Mouse (Mus musculus): Measurements from ENCODE around the gene Dnah5. TPM values are rescaled to one million over a fixed set of nuclear protein-coding genes. Genes with fewer than 3 reads are reported as not detected.
A peak's percentile ranks its signal among the peaks of the same experiment; 100 is the strongest.
"Not testable (repeated sequence)": the region's sequence is repeated elsewhere in the genome, so short reads cannot be mapped to it uniquely, and the experiment has no call there.

The Dnah5 gene
- polyA plus RNA-seq, 1 experiment from 2014 or later = 0.72 TPM

DNA sequence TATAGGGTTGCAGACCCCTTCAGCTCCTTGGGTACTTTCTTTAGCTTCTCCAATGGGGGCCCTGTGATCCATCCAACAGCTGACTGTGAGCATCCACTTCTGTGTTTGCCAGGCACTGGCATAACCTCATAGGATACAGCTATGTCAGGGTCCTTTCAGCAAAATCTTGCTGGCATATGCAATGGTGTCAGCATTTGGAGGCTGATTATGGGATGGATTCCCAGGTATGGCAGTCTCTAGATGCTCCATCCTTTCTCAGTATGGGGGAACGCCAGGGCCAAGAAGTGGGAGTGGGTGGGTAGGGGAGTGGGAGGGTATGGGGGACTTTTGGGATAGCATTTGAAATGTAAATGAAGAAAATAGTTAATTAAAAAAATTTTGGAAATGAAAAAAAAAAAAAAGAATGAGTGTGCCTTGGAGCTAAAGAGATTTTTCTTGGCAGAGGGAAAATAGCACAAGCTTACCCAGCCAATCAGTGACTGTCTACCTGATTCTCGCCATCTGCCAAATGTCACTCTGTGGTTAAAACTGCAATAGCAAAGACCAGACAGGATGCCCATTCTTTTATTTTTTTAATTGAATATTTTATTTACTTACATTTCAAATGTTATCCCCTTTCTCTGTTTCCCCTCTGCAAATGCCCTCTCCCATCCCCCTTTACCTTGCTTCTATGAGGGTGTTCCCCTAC lies 257.7 kb downstream of the Dnah5 start:
- not testable (repeated sequence) for H3K4me1 ChIP-seq (ENCODE audit: control insufficient read depth, insufficient read depth, low read length); H3K9ac ChIP-seq (ENCODE audit: low read depth, low read length); H3K27ac ChIP-seq (replicated peaks; ENCODE audit: low read depth, low read length); ATAC-seq (ENCODE audit: low read depth); H3K9me3 ChIP-seq (ENCODE audit: control insufficient read depth, low read length); H3K27me3 ChIP-seq (replicated peaks; ENCODE audit: control insufficient read depth, insufficient read depth, low read length); H3K4me2 ChIP-seq (ENCODE audit: low read depth, low read length); H3K36me3 ChIP-seq (ENCODE audit: control insufficient read depth, insufficient read depth, low read length); H3K4me3 ChIP-seq (ENCODE audit: low read depth, low read length); DNase-seq (ENCODE audit: low spot score)
- 86% methylated on average over 2 of the region's 2 CpGs for whole genome bisulfite sequencing

DNA sequence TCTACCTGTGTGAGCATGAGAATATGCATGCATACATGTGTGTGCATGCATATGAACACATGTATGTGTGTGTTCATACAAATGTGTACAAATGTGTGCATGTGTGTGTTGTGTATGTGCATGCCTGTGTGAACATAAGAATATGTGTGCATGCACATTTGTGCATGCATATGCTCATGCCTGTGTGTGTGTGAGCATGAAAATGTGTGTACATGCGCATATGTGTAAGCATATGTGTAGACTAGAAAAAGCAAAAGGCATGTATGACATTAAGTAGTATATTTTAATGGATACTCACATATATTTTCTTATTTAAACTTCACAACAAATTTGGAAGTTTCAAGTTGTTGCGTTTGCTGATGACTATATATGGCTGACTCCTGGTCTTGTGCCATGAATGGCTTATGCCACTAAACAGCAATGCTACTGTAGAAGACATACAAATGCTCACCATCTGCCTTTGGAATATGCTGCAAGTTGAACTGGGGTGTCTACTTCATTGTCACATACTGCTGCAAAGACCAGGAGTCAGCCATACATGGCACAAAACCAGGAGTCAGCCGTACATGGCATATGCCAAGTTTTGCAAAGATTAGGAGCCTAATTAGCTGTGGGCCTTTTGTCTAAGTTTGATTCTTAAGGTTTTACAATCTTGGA lies 263.2 kb downstream of the Dnah5 start:
- no peak for DNase-seq (ENCODE audit: low spot score)
- H3K9me3 ChIP-seq (ENCODE audit: control insufficient read depth, low read length) = no peaks in the 10 kb centered on the region
- no peaks in the 10 kb centered on the region for H3K27me3 ChIP-seq (replicated peaks; ENCODE audit: control insufficient read depth, insufficient read depth, low read length)
- WGBS = 88% methylated on average over 3 of the region's 3 CpGs
- ATAC-seq (ENCODE audit: low read depth) = no peak
- H3K4me1 ChIP-seq (ENCODE audit: control insufficient read depth, insufficient read depth, low read length) = no peaks in the 10 kb centered on the region
- no peak overlapping the region for H3K4me2 ChIP-seq (ENCODE audit: low read depth, low read length)
- no peak overlapping the region for H3K27ac ChIP-seq (replicated peaks; ENCODE audit: low read depth, low read length)
- H3K36me3 ChIP-seq (ENCODE audit: control insufficient read depth, insufficient read depth, low read length) = no peaks in the 10 kb centered on the region
- H3K4me3 ChIP-seq (ENCODE audit: low read depth, low read length) = no peak overlapping the region
- H3K9ac ChIP-seq (ENCODE audit: low read depth, low read length) = no peak overlapping the region

DNA sequence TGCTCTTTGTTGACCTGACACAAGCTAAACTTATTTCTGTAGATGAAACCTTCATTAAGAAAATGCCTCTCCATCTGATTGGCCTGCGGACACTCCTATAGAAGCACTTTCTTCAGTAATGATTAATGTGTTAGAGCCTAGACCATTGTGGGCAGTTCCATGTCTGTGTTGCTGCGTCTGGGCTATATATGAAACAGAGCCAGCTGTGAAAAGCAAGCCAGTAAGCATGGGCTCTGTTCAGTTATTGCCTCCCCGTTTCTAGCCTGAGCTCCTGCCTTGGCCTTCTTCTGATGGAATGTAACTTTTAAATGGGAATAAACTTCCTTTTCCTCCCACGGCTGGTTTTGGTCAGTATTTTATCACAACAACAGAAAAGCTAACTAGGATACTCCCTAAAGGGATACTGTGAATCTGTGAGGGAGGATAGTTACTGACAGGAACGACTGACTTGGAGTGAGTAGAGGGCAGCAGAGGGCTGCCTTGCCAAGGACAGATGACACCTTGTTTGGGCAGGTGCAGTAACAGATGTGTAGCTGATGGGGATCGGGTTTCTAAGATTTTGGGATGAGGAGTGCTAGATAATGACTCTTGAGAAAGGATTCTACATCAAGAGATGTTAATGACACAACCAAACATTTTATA lies 270.3 kb downstream of the Dnah5 start:
- Histone ChIP-seq H3K4me2 (ENCODE audit: low read depth, low read length) (no peak overlapping the region), H3K9me3 (ENCODE audit: control insufficient read depth, low read length) (no peaks in the 10 kb centered on the region), H3K27ac (replicated peaks; ENCODE audit: low read depth, low read length) (no peak overlapping the region), H3K9ac (ENCODE audit: low read depth, low read length) (no peak overlapping the region), H3K36me3 (ENCODE audit: control insufficient read depth, insufficient read depth, low read length) (no peaks in the 10 kb centered on the region), H3K4me1 (ENCODE audit: control insufficient read depth, insufficient read depth, low read length) (no peaks in the 10 kb centered on the region), H3K4me3 (ENCODE audit: low read depth, low read length) (no peak overlapping the region), H3K27me3 (replicated peaks; ENCODE audit: control insufficient read depth, insufficient read depth, low read length) (no peaks in the 10 kb centered on the region)
- 59% methylated on average over 6 of the region's 6 CpGs for WGBS
- no peak for ATAC-seq (ENCODE audit: low read depth)
- DNase-seq (ENCODE audit: low spot score) = no peak

DNA sequence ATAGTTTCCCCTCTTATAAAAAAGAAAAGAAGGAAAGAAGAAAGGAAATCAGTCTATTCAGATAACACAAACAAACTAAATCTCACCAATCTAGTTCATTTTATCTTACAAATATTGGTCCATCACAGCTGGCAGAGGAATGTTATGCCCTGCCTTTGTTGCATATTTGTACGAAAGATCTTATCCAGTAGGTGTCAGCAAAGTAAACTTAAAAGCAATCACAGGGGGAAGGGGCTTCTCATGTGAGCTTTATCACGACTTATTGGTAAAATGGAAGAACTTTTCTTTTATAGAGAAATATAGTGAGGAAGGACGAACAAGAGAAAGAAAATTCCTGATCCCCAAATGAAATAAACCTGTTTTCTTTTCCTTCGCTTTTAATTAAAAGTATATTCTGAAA lies 299.3 kb downstream of the Dnah5 start:
- H3K36me3 ChIP-seq (ENCODE audit: control insufficient read depth, insufficient read depth, low read length) = no peaks in the 10 kb centered on the region
- H3K4me2 ChIP-seq (ENCODE audit: low read depth, low read length) = no peak overlapping the region
- 57% methylated on average over 4 of the region's 4 CpGs for WGBS
- DNase-seq (ENCODE audit: low spot score) (peak; percentile 20), ATAC-seq (ENCODE audit: low read depth) (no peak)
- H3K27me3 ChIP-seq (replicated peaks; ENCODE audit: control insufficient read depth, insufficient read depth, low read length) = no peaks in the 10 kb centered on the region
- H3K9ac ChIP-seq (ENCODE audit: low read depth, low read length) = no peak overlapping the region
- H3K9me3 ChIP-seq (ENCODE audit: control insufficient read depth, low read length) = no peaks in the 10 kb centered on the region
- no peaks in the 10 kb centered on the region for H3K4me1 ChIP-seq (ENCODE audit: control insufficient read depth, insufficient read depth, low read length)
- H3K4me3 ChIP-seq (ENCODE audit: low read depth, low read length) = no peak overlapping the region
- H3K27ac ChIP-seq (replicated peaks; ENCODE audit: low read depth, low read length) = no peak overlapping the region

DNA sequence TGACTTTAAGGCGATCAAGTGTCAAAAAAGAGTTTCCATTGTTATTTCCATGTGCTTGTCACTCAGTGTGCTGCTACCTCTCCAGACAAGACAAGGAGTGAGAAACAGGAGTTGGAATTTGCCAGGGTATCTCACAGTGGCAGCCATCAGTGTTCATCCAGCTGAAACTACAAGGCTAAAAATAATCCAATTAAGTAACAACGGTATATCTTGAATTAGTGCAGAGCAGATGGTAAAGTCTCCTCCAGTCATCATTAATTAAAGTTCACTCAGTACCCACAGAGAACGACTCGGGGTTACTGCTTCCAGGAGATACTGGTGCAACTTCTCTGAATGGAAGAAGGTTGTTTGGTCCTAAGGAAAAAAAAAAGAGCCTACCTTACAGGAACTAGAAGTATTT lies 311.6 kb downstream of the Dnah5 start:
- Histone ChIP-seq H3K4me3 (ENCODE audit: low read depth, low read length) (no peak overlapping the region), H3K27ac (replicated peaks; ENCODE audit: low read depth, low read length) (no peak overlapping the region), H3K4me1 (ENCODE audit: control insufficient read depth, insufficient read depth, low read length) (no peaks in the 10 kb centered on the region), H3K9ac (ENCODE audit: low read depth, low read length) (no peak overlapping the region), H3K27me3 (replicated peaks; ENCODE audit: control insufficient read depth, insufficient read depth, low read length) (no peaks in the 10 kb centered on the region), H3K36me3 (ENCODE audit: control insufficient read depth, insufficient read depth, low read length) (no peaks in the 10 kb centered on the region), H3K4me2 (ENCODE audit: low read depth, low read length) (no peak overlapping the region), H3K9me3 (ENCODE audit: control insufficient read depth, low read length) (no peaks in the 10 kb centered on the region)
- ATAC-seq (ENCODE audit: low read depth) (no peak), DNase-seq (ENCODE audit: low spot score) (no peak)
- 70% methylated on average over 4 of the region's 4 CpGs for WGBS

Other genes with a start within 250 kb of the Dnah5 start
- gene Trio, start 177.9 kb upstream of the Dnah5 start, polyA plus RNA-seq (2014; fragmentation: Nextera tagmentation; extraction: Ambion mirVana) = 60.8 and 68.2 TPM in 2 replicates

All from embryonic facial prominence, embryonic 14.5 days (tissue).